Mouse (Mus musculus) neutrophil, adult 5-6 weeks (primary cell): ENCODE results near the gene Hsph1. TPM values are rescaled to one million over a fixed set of nuclear protein-coding genes. Genes with fewer than 3 reads are reported as not detected.

ENCODE experiments used
- ATAC-seq: fragments of 151-379, 151-347 bp; 2 replicates; pipeline ENCODE4 v1.8.0; 2017; ENCODE audit warnings: mild to moderate bottlenecking, moderate TSS enrichment; ENCODE audit not compliant: insufficient number of reproducible peaks, poor library complexity, low FRiP score, severe bottlenecking; ENCODE audit errors: extremely low read depth
- total RNA-seq: library from RNA; stranded (forward); fragments of 200-1000 nt; gene quantifications from 2 replicates; pipeline ENCODE4 v1.2.3, GENCODE M21; 2017

The Hsph1 gene
- total RNA-seq: 26.4 and 29.6 TPM in 2 replicates

GRCm38 (mm10) chr5:149636075-149636920 is at the start of gene Hsph1:
TSS of gene Hsph1 (minus strand) at chr5:149636376.
- peak; percentile 96 for ATAC-seq

- no peak for ATAC-seq
Measured at GRCm38 (mm10) chr5:149680946-149681345, 44.8 kb upstream of the Hsph1 start.

GRCm38 (mm10) chr5:149679886-149680285 is 43.7 kb upstream of the Hsph1 start:
- no peak for ATAC-seq

- ATAC-seq: no peak
Measured at GRCm38 (mm10) chr5:149679362-149679761, 43.2 kb upstream of the Hsph1 start.

GRCm38 (mm10) chr5:149678990-149679348 is 42.8 kb upstream of the Hsph1 start:
- ATAC-seq: no peak

GRCm38 (mm10) chr5:149678100-149678989 is 42.2 kb upstream of the Hsph1 start, which contains the start of gene B3glct:
TSS of gene B3glct (plus strand) at chr5:149678230.
- ATAC-seq: peak; percentile 60

- ATAC-seq: no peak
Measured at GRCm38 (mm10) chr5:149677196-149677595, 41.0 kb upstream of the Hsph1 start.

- no peak for ATAC-seq
Measured at GRCm38 (mm10) chr5:149663417-149663816, 27.2 kb upstream of the Hsph1 start.

- no peak for ATAC-seq
Measured at GRCm38 (mm10) chr5:149662980-149663379, 26.8 kb upstream of the Hsph1 start.

- ATAC-seq: no peak
Measured at GRCm38 (mm10) chr5:149661428-149661827, 25.3 kb upstream of the Hsph1 start.

- no peak for ATAC-seq
Measured at GRCm38 (mm10) chr5:149659414-149659780, 23.2 kb upstream of the Hsph1 start.

GRCm38 (mm10) chr5:149658741-149659413 is 22.7 kb upstream of the Hsph1 start:
- ATAC-seq: no peak

- ATAC-seq: no peak
Measured at GRCm38 (mm10) chr5:149658022-149658421, 21.8 kb upstream of the Hsph1 start.

- ATAC-seq: no peak
Measured at GRCm38 (mm10) chr5:149655636-149656035, 19.5 kb upstream of the Hsph1 start.

GRCm38 (mm10) chr5:149650179-149650553 is 14.0 kb upstream of the Hsph1 start:
- no peak for ATAC-seq

- ATAC-seq: no peak
Measured at GRCm38 (mm10) chr5:149649499-149650178, 13.5 kb upstream of the Hsph1 start.

GRCm38 (mm10) chr5:149648895-149649406 is 12.8 kb upstream of the Hsph1 start:
- ATAC-seq: no peak

- ATAC-seq: no peak
Measured at GRCm38 (mm10) chr5:149648196-149648595, 12.0 kb upstream of the Hsph1 start.
